ENCODE assay signal across 8 mouse cellular contexts in genomic region chr7:90129271-90129731, GRCm38 (mm10). TPM values are rescaled to one million over a fixed set of nuclear protein-coding genes. Genes with fewer than 3 reads are reported as not detected.
DNase-seq lines count a peak whose midpoint lies in the region; ATAC-seq and TF ChIP-seq lines count a peak whose summit lies in the region.

No protein-coding gene starts in this region.

- no peaks in the 10 kb centered on the region; the same call in 1 of the 2 replicates for H3K4me1 ChIP-seq in thymus, adult 2 months (replicated peaks; ENCODE audit: control insufficient read depth, insufficient read depth, low read length)
- H3K4me1 ChIP-seq in hindbrain, embryonic 14.5 days (replicated peaks; ENCODE audit: control insufficient read depth, insufficient read depth, low read length) = peaks cover 22% of the 10 kb centered on the region
- peaks cover 7% of the 10 kb centered on the region for H3K4me1 ChIP-seq in midbrain, embryonic 12.5 days
- peaks cover 3% of the 10 kb centered on the region; the same call in 1 of the 2 replicates for H3K4me1 ChIP-seq in stomach, embryonic 15.5 days

- no peak for TF ChIP-seq POLR2A in thymus, adult 2 months (IDR thresholded peaks at IDR 0.05; ENCODE audit: control insufficient read depth, extremely low read depth, insufficient read depth, low read length, poor library complexity)

- peak overlapping the region; percentile 37 for H3K4me3 ChIP-seq in thymus, adult 2 months (ENCODE audit: control insufficient read depth, insufficient read depth, low read length)
- peak overlapping the region; percentile 92 for H3K4me3 ChIP-seq in hindbrain, embryonic 14.5 days (replicated peaks; ENCODE audit: low read length)
- peak overlapping the region; percentile 93 for H3K4me3 ChIP-seq in midbrain, embryonic 12.5 days
- H3K4me3 ChIP-seq in stomach, embryonic 15.5 days (replicated peaks) = peak overlapping the region; percentile 80

- peak overlapping the region; percentile 86 for H3K27ac ChIP-seq in thymus, adult 2 months (ENCODE audit: control insufficient read depth, insufficient read depth, low read length)
- peak overlapping the region; percentile 97 for H3K27ac ChIP-seq in hindbrain, embryonic 14.5 days
- H3K27ac ChIP-seq in midbrain, embryonic 12.5 days (replicated peaks) = peak overlapping the region; percentile 94
- H3K27ac ChIP-seq in stomach, embryonic 15.5 days = peak overlapping the region; percentile 98

- no peaks in the 10 kb centered on the region for H3K9me3 ChIP-seq in hindbrain, embryonic 14.5 days (ENCODE audit: control insufficient read depth, low read length)
- H3K9me3 ChIP-seq in midbrain, embryonic 12.5 days = no peaks in the 10 kb centered on the region
- H3K9me3 ChIP-seq in stomach, embryonic 15.5 days = no peaks in the 10 kb centered on the region

- WGBS in thymus, adult 2 months = under 1% methylated on average over 12 of the region's 12 CpGs
- 2% methylated on average over 12 of the region's 12 CpGs for WGBS in hindbrain, embryonic 14.5 days
- under 1% methylated on average over 12 of the region's 12 CpGs for WGBS in midbrain, embryonic 12.5 days
- WGBS in stomach, embryonic 15.5 days = under 1% methylated on average over 12 of the region's 12 CpGs

- H3K36me3 ChIP-seq in thymus, adult 2 months (ENCODE audit: control insufficient read depth, insufficient read depth, low read length) = no peaks in the 10 kb centered on the region
- no peaks in the 10 kb centered on the region for H3K36me3 ChIP-seq in hindbrain, embryonic 14.5 days (replicated peaks; ENCODE audit: control insufficient read depth, insufficient read depth)
- no peaks in the 10 kb centered on the region for H3K36me3 ChIP-seq in midbrain, embryonic 12.5 days
- no peaks in the 10 kb centered on the region for H3K36me3 ChIP-seq in stomach, embryonic 15.5 days

- TF ChIP-seq CTCF in thymus, adult 2 months (IDR thresholded peaks at IDR 0.05; ENCODE audit: borderline replicate concordance, control insufficient read depth, extremely low read depth, insufficient read depth, low read length, poor library complexity) = no peak

- H3K4me2 ChIP-seq in hindbrain, embryonic 14.5 days (replicated peaks) = peak overlapping the region; percentile 93
- peak overlapping the region; percentile 62 for H3K4me2 ChIP-seq in midbrain, embryonic 12.5 days (replicated peaks)
- H3K4me2 ChIP-seq in stomach, embryonic 15.5 days = peak overlapping the region; percentile 66

- no peaks in the 10 kb centered on the region for H3K27me3 ChIP-seq in thymus, adult 2 months (ENCODE audit: control insufficient read depth, insufficient read depth, low read length)
- no peaks in the 10 kb centered on the region for H3K27me3 ChIP-seq in hindbrain, embryonic 14.5 days (ENCODE audit: control insufficient read depth, insufficient read depth, low read length)
- no peaks in the 10 kb centered on the region for H3K27me3 ChIP-seq in midbrain, embryonic 12.5 days
- H3K27me3 ChIP-seq in stomach, embryonic 15.5 days (replicated peaks) = no peaks in the 10 kb centered on the region

- ATAC-seq in frontal cortex, adult (ENCODE audit: low TSS enrichment) = peak; percentile 36; the same call in 1 of the 2 replicates
- no peak for ATAC-seq in hindbrain, embryonic 14.5 days (ENCODE audit: low FRiP score)
- no peak for ATAC-seq in midbrain, embryonic 12.5 days (ENCODE audit: low FRiP score, low read depth)
- ATAC-seq in stomach, embryonic 15.5 days (ENCODE audit: insufficient read depth, low FRiP score, low read depth) = no peak; the same call in 1 of the 2 replicates

- DNase-seq in thymus, adult 2 months = no peak
- no peak for DNase-seq in thymus, postnatal 36 days
- DNase-seq in cerebellum, adult 11-12 months = peak; percentile 52
- no peak for DNase-seq in hindbrain, embryonic 14.5 days (ENCODE audit: low spot score)
- DNase-seq in left cerebral cortex, adult 9 months (ENCODE audit: low spot score in 2 of 2) = peak; percentile 42 to 50

- H3K9ac ChIP-seq in hindbrain, embryonic 14.5 days = peak overlapping the region; percentile 98
- peak overlapping the region; percentile 97 for H3K9ac ChIP-seq in midbrain, embryonic 12.5 days (replicated peaks)
- peak overlapping the region; percentile 29; the same call in 1 of the 2 replicates for H3K9ac ChIP-seq in stomach, embryonic 15.5 days

RNA-seq across cellular contexts. Expression of gene Picalm, which starts 0.7 kb away (rescaled TPM):
- 65.0 and 65.2 TPM in 2 replicates for polyA plus RNA-seq in thymus, adult 2 months (2012; rRNA removed)
- 46.2 and 53.9 TPM in 2 replicates for polyA plus RNA-seq in hindbrain, embryonic 14.5 days (2014; fragmentation: Nextera tagmentation; extraction: Ambion mirVana)
- 44.5 and 53.2 TPM in 2 replicates for polyA plus RNA-seq in midbrain, embryonic 12.5 days (2016; fragmentation: Nextera tagmentation; extraction: Ambion mirVana)
- 41.2 and 44.5 TPM in 2 replicates for polyA plus RNA-seq in stomach, embryonic 15.5 days (2015; fragmentation: Nextera tagmentation; extraction: Ambion mirVana)

Comparison
In these comparisons a context has a peak if more than half of its experiments do, and no peak if none do; other contexts are left out.
1. DNase-seq: peak in cerebellum, adult 11-12 months (single experiment) and left cerebral cortex, adult 9 months (2 of 2); none in thymus, adult 2 months (single experiment), thymus, postnatal 36 days (0 of 2) and hindbrain, embryonic 14.5 days (single experiment).
2. H3K4me3 ChIP-seq: peak in every context shown above with its lines; median percentile 93 in midbrain, embryonic 12.5 days; 92 in hindbrain, embryonic 14.5 days; 80 in stomach, embryonic 15.5 days; 37 in thymus, adult 2 months.
3. H3K9ac ChIP-seq: peak in every context shown above with its lines; median percentile 98 in hindbrain, embryonic 14.5 days; 97 in midbrain, embryonic 12.5 days; 29 in stomach, embryonic 15.5 days.
4. Peak in every context shown above with its lines, with median percentiles within 50 percentile points of each other: H3K27ac ChIP-seq and H3K4me2 ChIP-seq.